22 mouse cellular contexts compared by ENCODE assay signal in genomic region chr19:3528646-3529045, GRCm38 (mm10). TPM values are rescaled to one million over a fixed set of nuclear protein-coding genes. Genes with fewer than 3 reads are reported as not detected.
A peak's percentile ranks its signal among the peaks of the same experiment; 100 is the strongest.
DNase-seq lines count a peak whose midpoint lies in the region; ATAC-seq lines count a peak whose summit lies in the region.
"Had no signal": no experiment of that assay in that cellular context is flagged by ENCODE, and none has a peak within 500 bp of the region (broad histone marks: within the 10 kb centered on the region; RNA-seq: fewer than 3 reads in every experiment).

No protein-coding gene starts in this region.

- H3K27ac ChIP-seq in lung, embryonic 15.5 days: no peak overlapping the region
- H3K27ac ChIP-seq in forebrain, embryonic 10.5 days: no peak overlapping the region
- H3K27ac ChIP-seq: forebrain, embryonic 13.5 days; heart, embryonic 10.5 days; hindbrain, embryonic 15.5 days; kidney, postnatal 0 days; limb, embryonic 12.5 days; liver, embryonic 12.5 days; macrophage; midbrain, embryonic 15.5 days; neural tube, embryonic 13.5 days had no signal

- H3K4me1 ChIP-seq in lung, embryonic 15.5 days: peaks cover 15% of the 10 kb centered on the region
- H3K4me1 ChIP-seq in forebrain, embryonic 10.5 days: no peaks in the 10 kb centered on the region
- H3K4me1 ChIP-seq: forebrain, embryonic 13.5 days; hindbrain, embryonic 15.5 days; limb, embryonic 12.5 days; midbrain, embryonic 15.5 days; neural tube, embryonic 13.5 days had no signal

- DNase-seq in embryo, embryonic 10.5 days (ENCODE audit: low spot score): peak; percentile 6
- no peak for DNase-seq in embryo, embryonic 10 days (ENCODE audit: low spot score)
- DNase-seq in kidney, postnatal 14 days: peak; percentile 32
- DNase-seq in kidney, postnatal 25 days: no peak
- peak; percentile 86 for DNase-seq in lung, postnatal 36 days
- no peak for DNase-seq in thymus, postnatal 25 days
- no peak for DNase-seq in forebrain, embryonic 10.5 days (ENCODE audit: extremely low spot score, low spot score)
- DNase-seq: adrenal gland, postnatal 36 days; cerebellum, adult 9-10 months; layer of hippocampus, postnatal 36 days; right cerebral cortex, adult 18-20 months had no signal

- ATAC-seq in lung, embryonic 15.5 days (ENCODE audit: borderline replicate concordance, extremely low read depth, low FRiP score, low TSS enrichment): peak; percentile 65; the same call in 1 of the 2 replicates
- ATAC-seq: forebrain, embryonic 13.5 days; liver, embryonic 12.5 days; midbrain, embryonic 15.5 days had no signal

- no peaks in the 10 kb centered on the region for H3K9me3 ChIP-seq in lung, embryonic 15.5 days
- peaks cover 3% of the 10 kb centered on the region; the same call in 1 of the 2 replicates for H3K9me3 ChIP-seq in forebrain, embryonic 10.5 days
- H3K9me3 ChIP-seq: forebrain, embryonic 13.5 days; heart, embryonic 10.5 days; hindbrain, embryonic 15.5 days; limb, embryonic 12.5 days; liver, embryonic 12.5 days; midbrain, embryonic 15.5 days; neural tube, embryonic 13.5 days had no signal

- H3K4me3 ChIP-seq in lung, embryonic 15.5 days: no peak overlapping the region
- H3K4me3 ChIP-seq in forebrain, embryonic 10.5 days: no peak overlapping the region
- H3K4me3 ChIP-seq: forebrain, embryonic 13.5 days; heart, embryonic 10.5 days; hindbrain, embryonic 15.5 days; limb, embryonic 12.5 days; liver, embryonic 12.5 days; midbrain, embryonic 15.5 days; myocyte; neural tube, embryonic 13.5 days had no signal

- WGBS in lung, embryonic 15.5 days: 60% methylated on average over 4 of the region's 4 CpGs
- WGBS in forebrain, embryonic 10.5 days: 94% methylated on average over 4 of the region's 4 CpGs

- no peaks in the 10 kb centered on the region for H3K27me3 ChIP-seq in lung, embryonic 15.5 days
- H3K27me3 ChIP-seq in forebrain, embryonic 10.5 days (ENCODE audit: poor library complexity, severe bottlenecking): no peaks in the 10 kb centered on the region
- H3K27me3 ChIP-seq: forebrain, embryonic 13.5 days; hindbrain, embryonic 15.5 days; limb, embryonic 12.5 days; liver, embryonic 12.5 days; midbrain, embryonic 15.5 days; neural tube, embryonic 13.5 days had no signal

- peaks cover 28% of the 10 kb centered on the region for H3K36me3 ChIP-seq in lung, embryonic 15.5 days
- H3K36me3 ChIP-seq in forebrain, embryonic 10.5 days (replicated peaks): peaks cover 49% of the 10 kb centered on the region

- H3K4me2 ChIP-seq in lung, embryonic 15.5 days: no peak overlapping the region
- H3K4me2 ChIP-seq: forebrain, embryonic 13.5 days; hindbrain, embryonic 15.5 days; limb, embryonic 12.5 days; liver, embryonic 12.5 days; midbrain, embryonic 15.5 days; neural tube, embryonic 13.5 days had no signal

- no peak overlapping the region for H3K9ac ChIP-seq in lung, embryonic 15.5 days
- H3K9ac ChIP-seq: forebrain, embryonic 13.5 days; hindbrain, embryonic 15.5 days; limb, embryonic 12.5 days; liver, embryonic 12.5 days; midbrain, embryonic 15.5 days; neural tube, embryonic 13.5 days had no signal

RNA-seq across cellular contexts. Expression of gene Ppp6r3, which starts 46.9 kb away (rescaled TPM):
- 58.0 and 60.1 TPM in 2 replicates for polyA plus RNA-seq in lung, embryonic 15.5 days (2015; fragmentation: Nextera tagmentation; extraction: Ambion mirVana)
- 72.3 and 75.3 TPM in 2 replicates for polyA plus RNA-seq in forebrain, embryonic 10.5 days (2016; fragmentation: Nextera tagmentation; extraction: Ambion mirVana)

Comparison
In these comparisons a context has a peak if more than half of its experiments do, and no peak if none do; other contexts are left out.
1. DNase-seq: peak in embryo, embryonic 10.5 days (single experiment), kidney, postnatal 14 days (single experiment) and lung, postnatal 36 days (single experiment); none in embryo, embryonic 10 days (single experiment), kidney, postnatal 25 days (0 of 2), thymus, postnatal 25 days (single experiment) and forebrain, embryonic 10.5 days (single experiment).